Mouse (Mus musculus) CH12.LX (cell line): Measurements from ENCODE around the gene Sfxn5. TPM values are rescaled to one million over a fixed set of nuclear protein-coding genes. Genes with fewer than 3 reads are reported as not detected.

ENCODE experiments used
- DNase-seq: peaks from one replicate; pipeline ENCODE4 v3.0.0-alpha.2; 2013; ENCODE audit errors: extremely low read depth
- H3K27ac ChIP-seq: 2 replicates; pipeline ENCODE4 v1.5.1; 2012; ENCODE audit warnings: low read depth, mild to moderate bottlenecking, control low read depth, moderate library complexity; ENCODE audit not compliant: insufficient read depth
- H3K27me3 ChIP-seq: replicated peaks from 2 replicates; pipeline ENCODE3; 2012; ENCODE audit warnings: inconsistent platforms
- H3K36me3 ChIP-seq, 2 experiments: replicated peaks in 1 of 2; 2 replicates each; pipeline versions ENCODE3 to v1.6.1; 2012; ENCODE audit warnings: inconsistent platforms in 1 of 2, low read length in 1 of 2, mild to moderate bottlenecking in 1 of 2, mixed read lengths in 1 of 2, moderate library complexity in 1 of 2; ENCODE audit not compliant: control insufficient read depth in 1 of 2, insufficient read depth in 1 of 2
- H3K4me1 ChIP-seq, 2 experiments: 2 replicates each; pipeline ENCODE4 v1.6.1; 2012; ENCODE audit warnings: inconsistent platforms in 1 of 2, moderate library complexity in 1 of 2; ENCODE audit not compliant: insufficient read depth in 2 of 2, control insufficient read depth in 1 of 2
- H3K4me2 ChIP-seq: 2 replicates; pipeline ENCODE4 v1.6.1; 2012; ENCODE audit warnings: low read depth, mild to moderate bottlenecking, control low read depth; ENCODE audit not compliant: poor library complexity, insufficient read depth, severe bottlenecking
- H3K4me3 ChIP-seq, 3 experiments: fragments of 150-350 bp in 1 of 3; sonication (generic) in 1 of 3; replicated peaks in 1 of 3; 2 replicates each; pipeline versions ENCODE3 to v1.5.1; 2011 to 2012; ENCODE audit warnings: low read depth in 2 of 3, low read length in 2 of 3, mild to moderate bottlenecking in 2 of 3, moderate library complexity in 2 of 3, control low read depth in 1 of 3, improper control_type of control experiment in 1 of 3, inconsistent platforms in 1 of 3, mixed read lengths in 1 of 3; ENCODE audit not compliant: poor library complexity in 1 of 3
- H3K79me2 ChIP-seq: replicated peaks from 2 replicates; pipeline ENCODE4 v1.6.1; 2012; ENCODE audit warnings: mild to moderate bottlenecking, moderate library complexity; ENCODE audit not compliant: control insufficient read depth, poor library complexity, insufficient read depth, severe bottlenecking; ENCODE audit errors: extremely low read depth
- H3K9ac ChIP-seq: 2 replicates; pipeline ENCODE4 v1.6.1; 2012; ENCODE audit warnings: low read depth, mild to moderate bottlenecking, control low read depth, moderate library complexity; ENCODE audit not compliant: insufficient read depth
- H3K9me3 ChIP-seq: replicated peaks from 2 replicates; pipeline ENCODE3; 2012; ENCODE audit warnings: low read length, inconsistent platforms, mixed read lengths
- BHLHE40 ChIP-seq: IDR thresholded peaks from 2 replicates; pipeline ENCODE4 v1.6.1; 2011; ENCODE audit warnings: mild to moderate bottlenecking, low read depth, low read length, improper control_type of control experiment
- CTCF ChIP-seq, 2 experiments: IDR thresholded peaks in 1 of 2; conservative IDR thresholded peaks in 1 of 2; 2 replicates each; pipeline ENCODE4 v1.5.1; 2011 to 2012; ENCODE audit warnings: low read depth in 2 of 2, low read length in 2 of 2, improper control_type of control experiment in 1 of 2, inconsistent platforms in 1 of 2, mild to moderate bottlenecking in 1 of 2, moderate library complexity in 1 of 2
- EP300 ChIP-seq: IDR thresholded peaks from 2 replicates; pipeline ENCODE4 v1.6.1; 2011; ENCODE audit warnings: low read length, improper control_type of control experiment
- ETS1 ChIP-seq: conservative IDR thresholded peaks from 2 replicates; pipeline ENCODE4 v1.6.1; 2012; ENCODE audit warnings: low read depth, mild to moderate bottlenecking, inconsistent platforms, low read length, improper control_type of control experiment, moderate library complexity
- GABPA ChIP-seq: IDR thresholded peaks from 2 replicates; pipeline ENCODE4 v1.6.1; 2012; ENCODE audit warnings: low read depth, low read length, improper control_type of control experiment, inconsistent platforms; ENCODE audit not compliant: insufficient replicate concordance
- HCFC1 ChIP-seq: IDR thresholded peaks from 2 replicates; pipeline ENCODE4 v1.6.1; 2012; ENCODE audit warnings: low read depth, mild to moderate bottlenecking, inconsistent platforms, low read length, improper control_type of control experiment
- JUN ChIP-seq: IDR thresholded peaks from 2 replicates; pipeline ENCODE4 v1.6.1; 2011; ENCODE audit warnings: low read depth, mild to moderate bottlenecking, low read length, improper control_type of control experiment, moderate library complexity; ENCODE audit not compliant: insufficient read depth
- MAZ ChIP-seq: IDR thresholded peaks from 2 replicates; pipeline ENCODE4 v1.6.1; 2012; ENCODE audit warnings: low read depth, mild to moderate bottlenecking, inconsistent platforms, low read length, improper control_type of control experiment, moderate library complexity
- MYC ChIP-seq: IDR thresholded peaks from 2 replicates; pipeline ENCODE4 v1.6.1; 2011; ENCODE audit warnings: low read depth, mild to moderate bottlenecking, improper control_type of control experiment, low read length
- NELFE ChIP-seq: IDR thresholded peaks from 2 replicates; pipeline ENCODE4 v1.6.1; 2011; ENCODE audit warnings: low read depth, low read length, improper control_type of control experiment
- NRF1 ChIP-seq: IDR thresholded peaks from 2 replicates; pipeline ENCODE4 v1.6.1; 2014; ENCODE audit warnings: low read depth, mild to moderate bottlenecking, inconsistent platforms, low read length, improper control_type of control experiment, moderate library complexity
- PAX5 ChIP-seq: IDR thresholded peaks from 2 replicates; pipeline ENCODE4 v1.6.1; 2012; ENCODE audit warnings: low read length, inconsistent platforms, mixed read lengths
- POLR2AphosphoS2 ChIP-seq: IDR thresholded peaks from 2 replicates; pipeline ENCODE4 v1.6.1; 2011; ENCODE audit warnings: low read depth, low read length, improper control_type of control experiment
- SIN3A ChIP-seq: IDR thresholded peaks from 2 replicates; pipeline ENCODE4 v1.6.1; 2012; ENCODE audit warnings: low read length, improper control_type of control experiment, inconsistent platforms
- SMC3 ChIP-seq: IDR thresholded peaks from 2 replicates; pipeline ENCODE4 v1.6.1; 2011; ENCODE audit warnings: low read depth, low read length, improper control_type of control experiment
- ZKSCAN1 ChIP-seq: IDR thresholded peaks from 2 replicates; pipeline ENCODE4 v1.6.1; 2012; ENCODE audit warnings: low read depth, inconsistent platforms, low read length, improper control_type of control experiment, borderline replicate concordance
- ZNF384 ChIP-seq: IDR thresholded peaks from 2 replicates; pipeline ENCODE4 v1.6.1; 2012; ENCODE audit warnings: low read depth, low read length, improper control_type of control experiment, inconsistent platforms
- dilution Hi-C: fragments of 300-500 bp; cut with MboI; formaldehyde crosslinking; loops from 2 replicates; pipeline ENCODE4 v1.14.3; 2020; ENCODE audit warnings: low sequenced_read_pairs; ENCODE audit not compliant: extremely low pct_unique_long_range_greater_than_20kb, extremely low pct_ligation_motif_present
- in situ Hi-C: fragments of 300-500 bp; cut with MboI; formaldehyde crosslinking; loops from 3 replicates; pipeline ENCODE4 v1.14.3; 2019; ENCODE audit warnings: low sequenced_read_pairs, low pct_ligation_motif_present, low pct_unique_long_range_greater_than_20kb, mixed read lengths
- polyA plus RNA-seq: library from polyadenylated mRNA; unstranded; fragments of >175 nt; gene quantifications from 2 replicates; pipeline ENCODE4 v1.2.1, GENCODE M21; 2012; ENCODE audit warnings: low read depth; ENCODE audit not compliant: insufficient read length
- total RNA-seq, 2 experiments: library from RNA; depleted of rRNA; stranded (reverse); fragments of 300-350 nt in 1 of 2; fragments of >200 nt in 1 of 2; gene quantifications; 2 replicates each; pipeline ENCODE4 v1.2.3; 2012 to 2014

Gene Sfxn5
- total and polyA plus RNA-seq, 3 experiments = 0.55 to 0.93 (median 0.66) TPM

GRCm38 (mm10) chr6:85187340-85188211 lies 145.6 kb downstream of the Sfxn5 start, which contains the start of gene Emx1:
Emx1 (plus strand) TSS chr6:85187438.
- H3K4me1 ChIP-seq = no peaks in the 10 kb centered on the region
- dilution Hi-C loops (no loop called here), in situ Hi-C loops (no loop called here)
- H3K9me3 ChIP-seq = peaks cover 23% of the 10 kb centered on the region
- no peaks in the 10 kb centered on the region for H3K79me2 ChIP-seq
- DNase-seq = no peak
- no peak within 1 kb of the TSS for H3K27ac ChIP-seq
- H3K27me3 ChIP-seq = peaks cover 58% of the 10 kb centered on the region
- no peaks in the 10 kb centered on the region for H3K36me3 ChIP-seq
- H3K4me2 ChIP-seq = no peak within 1 kb of the TSS
- no peak within 1 kb of the TSS for H3K4me3 ChIP-seq
- TF ChIP-seq POLR2AphosphoS2 (no peak), SMC3 (no peak), BHLHE40 (no peak), SIN3A (no peak), ETS1 (no peak), CTCF (conservative IDR thresholded peaks at IDR 0.05 in 1 of 2, IDR thresholded peaks at IDR 0.05 in 1 of 2; ENCODE audit: low read depth in 2 of 2, low read length in 2 of 2) (no peak), ZNF384 (no peak), MYC (no peak), PAX5 (no peak), JUN (no peak), NELFE (no peak), EP300 (no peak)
- no peak within 1 kb of the TSS for H3K9ac ChIP-seq

- H3K27ac ChIP-seq = no peak overlapping the region
- H3K79me2 ChIP-seq = no peaks in the 10 kb centered on the region
- H3K9me3 ChIP-seq = peaks cover 23% of the 10 kb centered on the region
- H3K4me3 ChIP-seq = no peak overlapping the region
- H3K4me1 ChIP-seq = no peaks in the 10 kb centered on the region
- in situ Hi-C loops (no loop called here), dilution Hi-C loops (no loop called here)
- no peak for DNase-seq
- H3K36me3 ChIP-seq = no peaks in the 10 kb centered on the region
- no peak overlapping the region for H3K9ac ChIP-seq
- TF ChIP-seq NRF1 = no peak
- no peak for TF ChIP-seq HCFC1
- TF ChIP-seq SIN3A = no peak
- no peak for TF ChIP-seq ZKSCAN1
- TF ChIP-seq MAZ = no peak
- TF ChIP-seq GABPA = no peak
- H3K27me3 ChIP-seq = peaks cover 50% of the 10 kb centered on the region
- H3K4me2 ChIP-seq = no peak overlapping the region
Observed at GRCm38 (mm10) chr6:85186744-85187059, 146.5 kb downstream of the Sfxn5 start.
